Mouse (Mus musculus) bone marrow, adult 2 months (tissue): Measurements from ENCODE around the gene Fam186a.

ENCODE experiments used
- CTCF ChIP-seq: fragments of 200-500 bp; IDR thresholded peaks from 2 replicates; pipeline ENCODE4 v1.5.1; 2011; ENCODE audit warnings: low read length, control low read depth; ENCODE audit not compliant: control insufficient read depth, insufficient read depth
- POLR2A ChIP-seq: fragments of 200-500 bp; IDR thresholded peaks from 2 replicates; pipeline ENCODE4 v1.6.1; 2011; ENCODE audit warnings: low read depth, mild to moderate bottlenecking, control low read depth, low read length, borderline replicate concordance; ENCODE audit not compliant: control insufficient read depth

GRCm38 (mm10) chr15:99940426-99940825 lies 26.4 kb downstream of the Fam186a start:
- TF ChIP-seq POLR2A: no peak
- no peak for TF ChIP-seq CTCF
